Mouse (Mus musculus) brain, embryonic 18.5 days (tissue): ENCODE data around the gene Svop.

Experiments
- DNase-seq: peaks from one replicate; pipeline ENCODE4 v3.0.0-alpha.2; 2012; ENCODE audit warnings: low read depth, low spot score

The Svop gene

DNA sequence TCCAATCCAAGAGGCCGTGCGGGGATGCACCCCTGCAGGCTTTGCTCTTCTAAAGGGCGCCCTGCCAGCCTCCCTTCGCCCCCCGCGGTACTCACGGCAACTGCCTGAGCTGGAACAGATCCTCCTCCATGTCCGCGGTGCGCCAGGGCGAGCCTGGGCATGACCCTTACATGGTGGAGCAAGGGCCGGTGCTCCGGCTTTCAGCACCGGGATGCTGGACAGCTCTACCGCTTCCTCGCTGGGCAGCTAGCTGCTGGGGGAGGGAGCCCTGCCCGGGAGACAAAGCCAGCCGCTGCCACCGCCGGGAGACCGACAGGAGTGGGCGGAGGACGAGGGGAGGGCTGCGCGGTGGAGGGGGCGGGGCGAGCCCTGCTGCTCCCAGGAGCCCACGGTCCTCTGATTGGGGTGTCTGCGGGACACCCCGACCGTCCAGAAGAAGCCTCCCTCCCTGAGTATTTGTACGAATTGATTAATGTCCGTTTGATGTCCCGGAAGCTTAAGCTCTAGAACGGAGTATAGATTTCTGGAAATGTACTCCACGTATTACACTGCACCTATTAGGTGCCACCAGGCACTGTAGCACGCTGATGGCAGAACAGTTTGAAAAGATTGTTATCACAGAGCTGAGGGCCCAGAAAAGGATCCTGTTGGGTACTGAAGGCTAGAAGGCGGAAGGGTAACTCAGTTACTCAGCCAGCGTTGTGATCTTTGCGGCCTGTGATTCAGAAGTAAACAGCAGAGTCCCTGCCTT lies at the start of gene Svop:
TSS of gene Svop (minus strand) at position 514 of the 751 bp plus-strand sequence.
- DNase-seq, result peak; percentile 58

DNA sequence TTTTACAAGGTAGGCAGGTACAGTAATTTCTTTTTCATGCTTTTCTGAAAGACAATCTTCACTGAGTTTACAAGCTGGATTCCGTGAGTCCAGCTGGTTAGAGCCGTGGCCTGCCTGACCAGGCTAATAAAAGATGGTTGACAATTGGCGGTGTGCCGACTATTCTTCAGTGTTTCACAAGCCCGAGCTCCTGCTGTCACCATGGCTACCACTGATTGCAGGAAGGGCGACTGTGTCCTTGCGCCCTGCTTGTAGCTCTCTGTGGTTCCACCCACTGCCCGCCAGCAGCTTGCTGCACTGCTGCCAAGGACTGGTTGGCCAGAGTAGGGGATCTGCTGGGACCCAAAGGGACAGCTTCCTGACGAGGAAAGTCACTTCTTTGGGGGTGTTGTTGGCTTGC lies 47.8 kb upstream of the Svop start:
- peak; percentile 72 for DNase-seq

DNA sequence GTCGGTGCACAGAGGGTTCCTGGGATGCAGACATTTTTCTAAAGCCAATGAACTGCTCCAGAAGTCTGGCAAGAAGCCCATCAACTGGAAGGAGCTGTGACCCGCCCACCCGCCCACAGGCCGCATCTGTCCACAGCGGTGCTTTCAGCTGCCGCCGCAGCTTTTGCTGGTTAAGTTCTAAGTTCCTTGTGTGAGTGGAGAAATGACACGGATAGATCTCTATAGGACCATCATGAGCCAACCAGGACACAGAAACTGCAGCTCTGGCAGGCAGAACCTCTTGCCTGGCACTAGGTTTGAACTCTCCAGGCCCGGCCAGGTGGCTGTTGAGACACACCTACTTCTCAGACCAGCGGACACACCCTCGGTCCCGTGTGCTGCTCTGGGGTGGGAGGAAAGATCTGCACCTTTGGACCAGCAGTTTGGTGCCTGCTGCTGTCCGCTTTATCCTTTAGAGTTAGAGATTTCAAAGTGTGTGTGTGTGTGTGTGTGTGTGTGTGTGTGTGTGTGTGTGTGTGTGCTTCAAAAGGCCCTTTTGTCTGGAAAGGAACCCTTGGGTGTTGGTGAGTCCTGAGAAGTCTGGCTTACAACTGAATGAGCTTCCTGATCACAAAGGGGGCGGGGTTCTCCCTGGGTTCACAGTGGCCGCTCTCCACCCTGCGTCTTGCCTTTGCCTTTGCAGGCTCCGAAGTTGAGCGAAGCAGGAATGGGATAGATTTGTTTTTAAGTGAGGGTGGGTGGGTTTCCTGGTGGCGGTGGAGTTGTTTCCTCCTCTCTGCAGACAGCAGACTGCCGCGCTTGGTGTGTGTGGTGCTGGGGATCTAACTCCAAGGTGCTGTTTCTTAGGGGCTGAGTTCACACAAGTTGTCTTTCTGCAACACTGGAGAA lies 47.2 kb upstream of the Svop start:
- DNase-seq, result no peak

DNA sequence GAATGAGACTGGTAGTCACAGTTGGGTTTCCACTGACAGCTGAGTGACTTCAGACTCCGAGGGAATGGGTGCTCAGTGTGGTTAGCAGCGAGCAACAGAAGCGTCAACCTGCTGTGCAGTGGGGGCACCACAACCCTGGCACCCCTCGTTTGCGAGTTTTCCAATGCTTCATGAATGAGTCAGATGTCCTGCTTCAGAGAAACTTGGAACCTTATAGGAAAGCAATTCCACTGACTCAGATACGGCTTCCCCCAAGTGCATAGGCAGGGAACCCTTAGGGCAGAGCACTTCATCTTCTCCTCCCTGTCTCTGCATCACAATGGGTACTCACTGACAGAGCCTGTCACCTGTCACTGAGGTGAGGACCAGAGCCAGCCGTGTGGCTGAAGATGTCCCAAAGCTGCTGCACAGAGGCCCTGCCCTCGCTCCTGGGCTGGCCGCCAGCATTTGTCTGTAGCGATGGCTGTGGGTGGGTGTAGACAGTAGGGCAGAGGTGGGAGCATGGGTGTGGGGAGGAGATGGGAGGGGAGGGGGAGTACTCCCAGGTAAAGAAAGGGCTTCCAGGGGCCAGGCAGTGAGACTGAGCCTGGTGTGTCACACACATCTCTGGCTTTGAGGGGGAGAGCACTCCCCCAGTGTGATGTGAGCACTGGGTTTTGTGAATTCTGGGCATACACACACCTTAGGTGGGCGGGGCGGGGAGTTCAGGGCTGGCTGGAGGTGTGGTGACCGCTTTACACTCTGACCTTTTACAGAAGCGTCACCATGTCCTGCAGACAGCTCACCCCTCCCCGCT lies 46.3 kb upstream of the Svop start:
- no peak for DNase-seq

DNA sequence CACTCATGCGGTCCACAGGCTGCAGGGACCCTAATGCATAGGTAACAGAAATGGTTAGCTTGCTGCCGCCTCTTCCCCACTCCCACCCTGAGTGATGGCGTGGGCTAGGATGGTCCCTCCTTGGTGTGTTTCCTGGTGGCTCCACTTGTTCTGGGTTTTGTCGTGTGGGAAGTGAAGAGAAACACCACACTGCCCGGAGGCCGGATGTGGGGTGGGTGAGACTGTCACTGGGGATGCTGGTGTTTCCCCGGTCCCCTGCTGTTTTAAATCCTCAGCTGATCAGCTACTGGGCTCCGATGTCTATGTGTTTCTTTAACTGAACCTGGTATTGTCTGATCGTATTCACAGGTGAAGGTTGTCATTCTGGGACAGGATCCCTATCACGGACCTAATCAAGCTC lies 44.1 kb upstream of the Svop start:
- no peak for DNase-seq

DNA sequence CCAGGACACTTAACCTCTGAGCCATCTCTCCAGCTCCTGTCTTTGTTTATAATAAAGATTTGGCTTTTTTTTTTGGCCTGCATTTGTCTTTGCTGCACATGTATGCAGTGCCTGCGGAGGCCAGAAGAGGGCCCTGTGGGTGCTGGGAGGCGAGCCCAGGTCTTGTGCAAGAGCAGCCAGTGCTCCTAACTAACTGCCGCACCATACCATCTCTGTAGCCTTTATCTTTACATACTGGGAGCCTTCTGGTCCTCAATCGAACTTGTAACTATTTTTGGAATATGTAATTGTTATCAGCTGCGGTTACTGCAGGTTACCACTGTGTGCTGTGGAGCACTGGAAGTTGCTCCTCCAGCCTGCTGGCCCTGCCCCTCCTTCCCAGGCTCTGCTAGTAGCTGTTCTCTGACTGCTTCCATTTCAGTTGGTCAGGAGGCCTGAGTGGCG lies 42.7 kb upstream of the Svop start:
- no peak for DNase-seq

DNA sequence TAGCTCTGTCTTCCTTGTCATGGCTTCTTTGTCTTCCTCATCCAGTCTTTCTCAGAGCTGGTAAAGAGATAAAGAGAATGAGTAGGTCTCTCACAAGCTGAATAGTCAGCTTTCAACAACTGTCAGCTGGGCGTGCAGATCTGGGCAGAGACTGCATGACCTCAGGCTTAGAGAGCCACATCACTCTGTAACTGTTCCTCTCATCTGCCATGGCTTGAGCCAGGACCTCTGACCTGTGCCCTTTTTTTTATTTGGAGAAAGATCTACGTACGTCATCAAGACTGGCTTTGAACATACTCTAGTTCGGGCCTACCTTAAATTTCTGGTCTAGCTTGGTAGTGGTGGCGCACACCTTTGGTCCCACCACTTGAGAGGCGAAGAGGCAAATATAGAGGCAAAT lies 41.5 kb upstream of the Svop start:
- DNase-seq, result no peak

DNA sequence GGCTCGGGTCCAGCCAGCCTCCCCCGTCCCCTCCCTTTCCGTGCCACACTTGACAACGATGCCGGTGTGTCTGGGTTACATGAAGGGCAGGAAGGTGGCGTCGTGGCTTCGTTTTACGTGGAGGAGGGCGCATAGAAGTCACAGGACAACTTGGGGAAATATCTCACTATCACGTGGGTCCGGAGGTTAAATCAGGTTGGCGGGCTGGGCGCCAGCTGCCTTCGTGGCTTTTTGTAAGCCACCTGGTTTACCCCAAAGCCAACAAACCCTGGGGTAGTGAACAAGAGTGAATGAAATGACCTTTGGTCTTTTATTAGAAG lies 40.1 kb upstream of the Svop start:
- DNase-seq, result no peak

DNA sequence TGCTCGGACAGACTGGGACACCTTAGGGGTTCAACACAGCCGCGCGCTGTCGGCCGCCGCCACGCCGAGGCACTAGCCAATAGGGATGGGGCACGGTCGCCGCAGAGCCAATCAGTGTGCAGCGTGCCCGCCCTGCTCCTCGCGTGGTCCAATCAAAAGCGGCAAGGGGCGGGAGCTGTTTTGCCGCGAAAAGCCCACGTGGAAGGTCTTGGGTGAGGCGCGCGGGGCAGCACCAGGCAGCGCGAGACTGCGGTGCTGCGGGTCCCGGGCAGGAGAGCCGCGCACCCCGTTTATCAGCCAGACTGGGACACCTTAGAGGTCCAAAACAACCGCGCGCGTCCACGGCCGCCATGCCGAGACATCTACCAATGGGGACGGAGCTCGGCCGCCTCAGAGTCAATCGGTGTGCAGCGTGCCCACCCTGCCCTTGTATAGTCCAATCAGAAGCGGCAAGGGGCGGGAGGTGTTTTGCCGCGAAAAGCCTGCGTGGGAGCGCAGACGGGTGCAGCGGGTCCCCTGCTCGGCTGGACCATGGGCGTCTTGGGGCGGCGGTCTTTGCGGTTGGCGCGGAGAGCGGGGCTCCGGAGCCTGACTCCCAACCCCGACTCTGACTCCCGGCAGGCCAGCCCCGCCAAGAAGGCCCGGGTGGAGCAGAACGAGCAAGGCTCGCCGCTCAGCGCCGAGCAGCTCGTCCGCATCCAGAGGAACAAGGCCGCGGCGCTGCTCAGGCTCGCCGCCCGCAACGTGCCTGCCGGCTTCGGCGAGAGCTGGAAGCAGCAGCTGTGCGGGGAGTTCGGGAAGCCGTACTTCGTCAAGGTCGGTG lies 39.5 kb upstream of the Svop start:
- DNase-seq, result peak; percentile 82

DNA sequence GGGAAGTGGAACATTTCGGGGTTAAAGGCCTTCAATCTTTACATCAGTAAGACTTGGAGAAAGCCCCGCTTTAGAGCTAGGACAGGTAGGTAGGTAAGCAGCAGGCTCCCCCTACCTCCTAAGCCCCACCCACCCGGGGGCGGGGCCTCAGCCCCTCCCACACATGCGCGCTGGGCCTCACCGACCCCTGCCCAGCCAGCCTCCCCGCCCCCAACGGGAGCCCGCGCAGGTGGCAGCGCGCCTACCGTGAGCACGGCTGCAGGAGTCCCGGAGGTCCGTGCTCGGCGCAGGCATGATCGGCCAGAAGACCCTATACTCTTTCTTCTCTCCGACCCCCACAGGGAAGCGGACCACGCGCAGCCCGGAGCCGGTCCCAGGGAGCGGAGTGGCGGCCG lies 38.8 kb upstream of the Svop start, which contains the start of gene Ung:
TSS of gene Ung (plus strand) at position 176 of the 395 bp plus-strand sequence.
- DNase-seq, result no peak

DNA sequence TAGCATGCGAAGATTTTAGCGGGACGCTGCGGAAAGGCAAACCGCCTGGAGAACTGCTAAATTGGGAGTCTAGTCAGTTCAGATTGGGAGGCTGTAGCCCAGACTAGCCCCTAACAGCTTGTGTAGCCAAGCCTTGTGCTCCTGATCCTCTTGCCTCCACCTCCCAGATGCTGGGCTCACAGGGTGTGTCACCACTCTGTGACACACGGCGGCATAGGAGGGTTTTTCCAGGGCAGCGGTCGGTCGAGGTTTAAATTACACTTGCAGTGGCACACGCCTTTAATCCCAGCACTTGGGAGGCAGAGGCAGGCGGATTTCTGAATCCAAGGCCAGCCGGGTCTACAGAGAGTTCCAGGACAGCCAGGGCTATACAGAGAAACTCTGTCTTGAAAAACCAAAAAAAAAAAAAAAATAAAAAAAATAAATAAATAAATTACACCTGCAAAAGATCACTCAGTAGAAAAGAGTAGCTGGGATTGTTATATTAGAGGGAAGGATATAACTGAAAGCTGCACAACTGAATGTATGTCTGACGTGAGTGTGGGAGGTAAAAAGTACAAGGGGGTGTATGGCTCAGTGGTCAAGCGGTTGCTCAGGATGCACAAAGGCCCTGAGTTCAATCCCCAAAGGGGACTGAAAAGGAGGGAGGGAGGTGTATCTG lies 38.3 kb upstream of the Svop start:
- DNase-seq, result no peak

DNA sequence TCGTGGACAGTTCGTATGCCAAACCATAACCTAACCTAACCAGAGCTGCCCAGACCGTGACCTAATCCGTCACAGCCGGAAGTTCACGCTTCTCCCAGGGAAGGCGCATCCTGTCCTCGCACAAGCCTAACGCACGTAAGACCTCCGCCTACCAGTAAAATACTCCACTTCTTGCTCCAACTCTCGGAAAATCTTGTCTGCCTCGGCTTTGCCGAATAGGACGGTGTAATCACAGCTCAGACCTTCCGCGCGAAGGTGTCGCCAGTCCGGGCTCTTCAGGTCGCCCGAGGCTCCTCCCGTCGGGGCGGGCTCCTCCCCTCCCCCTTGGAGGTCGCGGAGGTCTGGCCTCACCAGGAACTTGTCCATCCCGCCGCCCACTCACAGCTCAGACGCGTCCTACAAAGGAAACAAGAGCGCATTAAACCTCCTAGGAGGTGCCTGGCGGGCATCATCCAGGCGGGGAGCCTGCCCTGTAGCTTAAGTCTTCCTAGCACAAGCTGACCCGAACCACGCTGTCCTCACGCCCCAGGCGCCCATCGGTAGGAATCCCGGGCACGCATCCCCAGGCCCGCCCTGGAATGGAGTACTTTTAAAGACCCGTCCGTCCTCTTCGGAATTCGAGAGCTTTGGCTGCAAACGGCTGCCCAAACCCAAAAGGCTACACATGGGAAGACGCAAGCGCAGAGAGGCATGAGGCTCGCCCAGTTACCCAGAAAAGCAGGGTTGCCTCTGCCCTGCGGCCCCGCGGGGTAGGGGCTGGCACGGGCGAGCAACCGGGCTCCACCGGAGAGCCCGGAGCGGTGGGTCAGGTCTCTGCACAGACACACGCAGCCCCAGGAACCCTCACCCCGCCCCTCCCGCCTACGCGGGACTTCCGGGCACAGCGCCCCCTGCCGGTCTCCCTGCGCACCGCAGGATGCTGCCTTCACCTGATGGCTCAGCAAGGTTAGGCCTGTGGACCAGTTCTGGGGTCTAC lies 36.3 kb upstream of the Svop start, which contains the start of gene Alkbh2:
TSS of gene Alkbh2 (minus strand) at position 845 of the 976 bp plus-strand sequence.
- no peak for DNase-seq

DNA sequence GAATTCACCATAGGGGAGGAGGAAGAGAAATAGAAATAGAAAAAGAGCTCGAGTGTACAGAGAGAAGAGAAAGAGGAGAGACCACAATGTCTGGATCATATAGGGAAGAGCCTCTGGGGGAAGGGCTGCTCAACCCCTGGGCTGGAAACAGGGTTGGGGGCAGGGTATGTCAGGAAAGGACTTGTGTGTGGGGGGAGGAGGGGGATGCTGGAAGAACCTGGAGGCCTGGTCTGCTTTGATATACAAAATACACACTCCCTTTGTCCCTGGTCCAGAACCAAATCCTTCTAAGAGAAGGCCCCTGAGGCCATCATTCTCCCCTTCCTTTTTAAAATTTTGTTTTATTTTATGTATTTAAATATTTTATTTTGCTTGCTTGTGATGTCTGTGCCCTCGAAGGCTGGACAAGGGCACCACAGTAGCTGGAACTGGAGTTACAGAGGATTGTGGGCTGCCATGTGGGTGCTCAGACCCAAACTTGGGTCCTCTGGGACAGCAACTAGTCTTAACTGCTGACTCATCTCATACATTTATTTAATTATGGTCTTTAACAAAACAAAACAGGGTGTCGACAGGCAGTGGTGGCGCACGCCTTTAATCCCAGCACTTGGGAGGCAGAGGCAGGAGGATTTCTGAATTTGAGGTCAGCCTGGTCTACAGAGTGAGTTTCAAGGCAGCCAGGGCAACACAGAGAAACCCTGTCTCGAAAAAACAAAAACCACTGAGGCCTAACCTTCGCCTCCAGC lies 35.3 kb upstream of the Svop start:
- no peak for DNase-seq

DNA sequence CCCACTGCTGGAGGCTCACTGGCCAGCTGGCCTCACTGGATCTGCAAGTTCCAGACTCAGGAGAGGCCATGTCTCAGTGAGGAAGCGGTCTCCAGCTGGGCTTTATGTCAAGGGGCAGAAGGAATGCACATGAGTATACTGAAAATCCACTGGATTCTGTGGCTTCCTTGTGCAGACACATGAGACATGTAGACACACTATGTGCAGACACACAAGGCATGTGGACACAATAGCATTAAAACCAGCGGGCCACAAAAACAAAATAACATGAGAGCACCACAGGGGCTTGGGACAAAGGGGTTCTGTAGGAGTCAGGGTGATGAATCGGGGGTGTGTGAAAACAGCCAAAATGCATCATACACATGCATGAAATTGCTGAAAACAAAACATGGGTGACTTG lies 34.6 kb upstream of the Svop start:
- no peak for DNase-seq

DNA sequence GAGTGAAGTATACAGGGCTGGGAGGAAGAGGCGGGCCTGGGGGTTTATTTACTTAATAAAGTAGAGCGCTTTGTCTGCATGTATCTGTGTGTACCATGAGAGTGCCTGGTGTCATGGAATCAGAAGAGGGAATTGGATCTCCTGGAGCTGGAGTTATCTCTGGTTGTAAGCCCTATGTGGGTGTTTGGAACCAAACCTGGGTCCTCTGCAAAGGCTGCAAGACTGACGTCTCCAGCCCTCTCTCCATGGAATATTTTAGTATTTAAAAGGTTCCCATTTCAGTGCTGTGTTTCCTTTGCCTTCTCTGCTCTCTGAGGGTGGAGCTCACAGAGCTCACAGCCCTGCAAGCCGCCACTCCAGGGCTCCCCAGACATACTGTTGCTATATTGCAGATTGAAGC lies 28.4 kb upstream of the Svop start:
- DNase-seq, result no peak

DNA sequence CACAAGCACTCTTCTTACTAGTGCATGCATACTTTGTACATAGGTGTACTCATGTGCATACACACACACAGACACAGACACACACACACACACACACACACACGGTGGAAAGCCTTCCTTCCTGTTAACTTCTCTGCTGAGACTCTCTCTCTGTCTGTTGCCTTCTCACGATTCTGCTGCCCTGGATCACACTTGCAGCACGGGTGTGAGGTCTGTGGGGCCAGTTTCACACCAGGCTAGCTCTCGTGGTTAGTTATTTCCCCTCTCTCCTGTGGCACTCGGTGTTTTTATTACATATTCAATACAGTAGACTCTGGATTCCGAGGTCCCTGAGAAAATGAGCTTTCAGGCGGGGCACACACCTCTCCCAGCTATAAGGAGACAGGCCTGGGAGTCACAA lies 25.2 kb upstream of the Svop start:
- no peak for DNase-seq

DNA sequence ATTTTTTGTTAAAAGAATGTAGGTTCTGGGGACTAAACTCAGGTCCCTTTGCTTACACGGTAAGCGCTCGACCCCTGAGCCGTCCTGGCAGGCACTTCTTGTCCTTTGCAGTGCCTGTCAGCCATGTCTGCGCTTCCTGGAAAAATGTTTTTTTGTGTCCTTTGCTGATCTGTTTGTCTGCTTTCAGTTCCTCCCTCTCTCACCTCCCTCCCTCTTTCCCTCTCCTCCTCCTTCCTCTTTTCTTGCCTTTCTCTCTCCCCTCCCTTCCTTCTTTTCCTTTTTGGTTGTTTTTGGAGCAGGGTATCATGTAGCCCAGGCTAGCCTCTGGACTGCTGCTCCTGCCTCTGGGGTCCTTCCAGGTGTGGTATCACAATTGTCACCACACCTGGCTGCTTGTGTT lies 23.7 kb upstream of the Svop start:
- DNase-seq, result no peak

DNA sequence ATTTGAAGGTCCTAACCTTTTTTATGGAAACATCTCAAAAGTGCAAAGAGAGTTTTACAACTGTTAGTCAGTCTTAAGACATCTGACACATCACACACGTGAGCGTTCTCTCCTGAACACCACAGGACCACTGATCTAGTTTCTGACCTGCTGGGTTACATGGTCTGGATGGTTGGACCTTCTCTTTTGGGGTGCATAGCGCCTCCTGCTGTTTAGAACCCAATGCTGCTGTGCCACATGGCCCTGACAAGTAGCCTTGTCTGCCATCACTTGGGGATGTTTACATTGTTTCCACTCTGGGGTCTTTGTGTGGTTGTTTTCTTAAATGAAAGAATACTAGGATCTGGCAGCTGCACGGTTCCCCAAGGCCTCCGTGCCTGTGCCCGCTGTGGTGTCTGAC lies 22.0 kb upstream of the Svop start:
- DNase-seq, result no peak
